Mouse (Mus musculus): Measurements from ENCODE around the gene Olfr191. TPM values are rescaled to one million over a fixed set of nuclear protein-coding genes. Genes with fewer than 3 reads are reported as not detected.

Olfr191 gene
- polyA plus RNA-seq (2017; shearing (Covaris generic)) = not detected

GRCm38 (mm10) chr16:59089722-59090121 lies at the start of gene Olfr191:
Olfr191 (minus strand) TSS chr16:59089822.

GRCm38 (mm10) chr16:59120969-59121368 lies 31.3 kb upstream of the Olfr191 start, which contains the start of gene Olfr194:
Olfr194 (minus strand) TSS chr16:59121069.

GRCm38 (mm10) chr16:59111781-59112180 lies 22.2 kb upstream of the Olfr191 start, which contains the start of gene Olfr193:
Olfr193 (minus strand) TSS chr16:59111881.

GRCm38 (mm10) chr16:59077905-59078304 lies 11.7 kb downstream of the Olfr191 start, which contains the start of gene Olfr190:
Olfr190 (minus strand) TSS chr16:59078005.

GRCm38 (mm10) chr16:59039710-59040109 lies 49.9 kb downstream of the Olfr191 start, which contains the start of gene Olfr187:
Olfr187 (minus strand) TSS chr16:59039767.

Other genes with a start within 250 kb of the Olfr191 start
- gene Olfr177, start 215.1 kb downstream of the Olfr191 start, polyA plus RNA-seq (2017; shearing (Covaris generic)) = not detected
- gene Olfr178, start 197.8 kb downstream of the Olfr191 start, polyA plus RNA-seq (2017; shearing (Covaris generic)) = not detected
- gene Olfr181, start 161.1 kb downstream of the Olfr191 start, polyA plus RNA-seq (2017; shearing (Covaris generic)) = not detected
- not detected for gene Olfr180, start 160.4 kb downstream of the Olfr191 start, polyA plus RNA-seq (2017; shearing (Covaris generic))
- gene Olfr183, start 94.5 kb downstream of the Olfr191 start, polyA plus RNA-seq (2017; shearing (Covaris generic)) = not detected
- not detected for gene Olfr186, start 59.5 kb downstream of the Olfr191 start, polyA plus RNA-seq (2017; shearing (Covaris generic))
- gene Olfr187, start 50.1 kb downstream of the Olfr191 start, polyA plus RNA-seq (2017; shearing (Covaris generic)) = not detected
- not detected for gene Olfr190, start 11.8 kb downstream of the Olfr191 start, polyA plus RNA-seq (2017; shearing (Covaris generic))
- gene Olfr193, start 22.1 kb upstream of the Olfr191 start, polyA plus RNA-seq (2017; shearing (Covaris generic)) = not detected
- gene Olfr194, start 31.2 kb upstream of the Olfr191 start, polyA plus RNA-seq (2017; shearing (Covaris generic)) = not detected
- gene Olfr195, start 57.2 kb upstream of the Olfr191 start, polyA plus RNA-seq (2017; shearing (Covaris generic)) = not detected
- not detected for gene Olfr196, start 80.6 kb upstream of the Olfr191 start, polyA plus RNA-seq (2017; shearing (Covaris generic))
- gene Olfr198, start 113.7 kb upstream of the Olfr191 start, polyA plus RNA-seq (2017; shearing (Covaris generic)) = not detected
- gene Olfr199, start 129.9 kb upstream of the Olfr191 start, polyA plus RNA-seq (2017; shearing (Covaris generic)) = not detected
- not detected for gene Olfr201, start 182.8 kb upstream of the Olfr191 start, polyA plus RNA-seq (2017; shearing (Covaris generic))
- gene Olfr202, start 197.0 kb upstream of the Olfr191 start, polyA plus RNA-seq (2017; shearing (Covaris generic)) = not detected
- gene Olfr203, start 209.1 kb upstream of the Olfr191 start, polyA plus RNA-seq (2017; shearing (Covaris generic)) = not detected
- not detected for gene Olfr204, start 228.4 kb upstream of the Olfr191 start, polyA plus RNA-seq (2017; shearing (Covaris generic))
- gene Olfr205, start 241.3 kb upstream of the Olfr191 start, polyA plus RNA-seq (2017; shearing (Covaris generic)) = not detected